Mouse (Mus musculus) myocyte (in vitro differentiated cells): Measurements from ENCODE around the gene Cecr2. TPM values are rescaled to one million over a fixed set of nuclear protein-coding genes. Genes with fewer than 3 reads are reported as not detected.

Source experiments
- H3K27me3 ChIP-seq: one replicate; pipeline ENCODE4 v1.6.1; 2011; ENCODE audit not compliant: control insufficient read depth, insufficient read depth, insufficient read length
- H3K36me3 ChIP-seq: one replicate; pipeline ENCODE4 v1.6.1; 2011; ENCODE audit not compliant: control insufficient read depth, insufficient read depth
- H3K4me2 ChIP-seq: one replicate; pipeline ENCODE4 v1.6.1; 2011; ENCODE audit warnings: low read depth, control low read depth
- H3K4me3 ChIP-seq: one replicate; pipeline ENCODE4 v1.5.1; 2011; ENCODE audit warnings: mild to moderate bottlenecking, control low read depth, moderate library complexity
- H3K79me2 ChIP-seq: one replicate; pipeline ENCODE4 v1.6.1; 2011; ENCODE audit not compliant: control insufficient read depth, insufficient read depth
- H3ac ChIP-seq: one replicate; pipeline ENCODE4 v1.6.1; 2011; ENCODE audit not compliant: control insufficient read depth, insufficient read length
- CEBPB ChIP-seq: IDR thresholded peaks from 2 replicates; pipeline ENCODE4 v1.6.1; 2011; ENCODE audit warnings: mild to moderate bottlenecking, moderate library complexity; ENCODE audit not compliant: poor library complexity, insufficient read depth, severe bottlenecking
- E2F4 ChIP-seq: IDR thresholded peaks from one replicate; pipeline ENCODE4 v1.6.1; 2011; ENCODE audit warnings: mild to moderate bottlenecking, control low read depth, moderate library complexity; ENCODE audit not compliant: insufficient read depth
- MAX ChIP-seq: IDR thresholded peaks from one replicate; pipeline ENCODE4 v1.6.1; 2011; ENCODE audit warnings: low read depth, mild to moderate bottlenecking, control low read depth
- MYOD1 ChIP-seq, 3 experiments: IDR thresholded peaks; one replicate each; pipeline ENCODE4 v1.6.1; 2011; ENCODE audit warnings: control low read depth in 2 of 3, low read depth in 2 of 3, mild to moderate bottlenecking in 2 of 3, moderate library complexity in 1 of 3; ENCODE audit not compliant: insufficient read length in 2 of 3, control insufficient read depth in 1 of 3
- MYOG ChIP-seq, 3 experiments: IDR thresholded peaks; one replicate each; pipeline ENCODE4 v1.6.1; 2011; ENCODE audit warnings: control low read depth in 2 of 3, low read depth in 2 of 3, mild to moderate bottlenecking in 2 of 3; ENCODE audit not compliant: insufficient read length in 2 of 3, control insufficient read depth in 1 of 3, insufficient read depth in 1 of 3
- POLR2A ChIP-seq: IDR thresholded peaks from one replicate; pipeline ENCODE4 v1.6.1; 2011; ENCODE audit warnings: low read depth, mild to moderate bottlenecking, control low read depth, moderate library complexity; ENCODE audit not compliant: insufficient read length
- POLR2AphosphoS2 ChIP-seq: IDR thresholded peaks from one replicate; pipeline ENCODE4 v1.6.1; 2011; ENCODE audit warnings: low read depth, control low read depth; ENCODE audit not compliant: insufficient read length
- REST ChIP-seq: IDR thresholded peaks from one replicate; pipeline ENCODE4 v1.6.1; 2011; ENCODE audit warnings: mild to moderate bottlenecking, control low read depth, moderate library complexity; ENCODE audit not compliant: insufficient read depth, insufficient read length
- SRF ChIP-seq: IDR thresholded peaks from one replicate; pipeline ENCODE4 v1.6.1; 2011; ENCODE audit warnings: low read depth; ENCODE audit not compliant: control insufficient read depth, insufficient read length
- TCF12 ChIP-seq: IDR thresholded peaks from one replicate; pipeline ENCODE4 v1.6.1; 2011; ENCODE audit warnings: mild to moderate bottlenecking, control low read depth; ENCODE audit not compliant: poor library complexity, insufficient read depth, severe bottlenecking
- TCF3 ChIP-seq: IDR thresholded peaks from one replicate; pipeline ENCODE4 v1.6.1; 2011; ENCODE audit warnings: low read depth, control low read depth; ENCODE audit not compliant: insufficient read length
- USF1 ChIP-seq: IDR thresholded peaks from one replicate; pipeline ENCODE4 v1.6.1; 2011; ENCODE audit warnings: low read depth, mild to moderate bottlenecking, control low read depth, moderate library complexity
- polyA plus RNA-seq: library from polyadenylated mRNA; unstranded; fragments of >200 nt; fragmentation: generic; extraction: Trizol; gene quantifications from one replicate; pipeline ENCODE4 v1.2.1, GENCODE M21; 2012; ENCODE audit warnings: missing spikeins

The Cecr2 gene
- polyA plus RNA-seq, 1 experiment: 0.12 TPM

- Histone ChIP-seq H3K4me2 (no peak overlapping the region), H3K4me3 (no peak overlapping the region), H3ac (no peak overlapping the region), H3K27me3 (peaks cover 26% of the 10 kb centered on the region), H3K36me3 (no peaks in the 10 kb centered on the region), H3K79me2 (no peaks in the 10 kb centered on the region)
- TF ChIP-seq E2F4 (no peak), POLR2AphosphoS2 (no peak), REST (no peak), TCF12 (no peak), SRF (no peak), MYOG (IDR thresholded peaks at IDR 0.05; ENCODE audit: control insufficient read depth in 1 of 3, insufficient read depth in 1 of 3, insufficient read length in 2 of 3, low read depth in 2 of 3) (no peak), TCF3 (no peak), MYOD1 (IDR thresholded peaks at IDR 0.05; ENCODE audit: control insufficient read depth in 1 of 3, insufficient read length in 2 of 3, low read depth in 2 of 3) (no peak), CEBPB (no peak), POLR2A (no peak), MAX (no peak), USF1 (no peak)
These were observed 48.6 kb downstream of the Cecr2 start for GRCm38 (mm10) chr6:120714806-120715205.

GRCm38 (mm10) chr6:120715227-120715626 is 49.1 kb downstream of the Cecr2 start:
- no peak overlapping the region for H3K4me3 ChIP-seq
- no peak overlapping the region for H3ac ChIP-seq
- no peak overlapping the region for H3K4me2 ChIP-seq
- no peaks in the 10 kb centered on the region for H3K36me3 ChIP-seq
- no peak for TF ChIP-seq CEBPB
- TF ChIP-seq TCF12: no peak
- no peak for TF ChIP-seq MAX
- no peak for TF ChIP-seq REST
- no peak for TF ChIP-seq POLR2AphosphoS2
- TF ChIP-seq E2F4: no peak
- TF ChIP-seq USF1: no peak
- TF ChIP-seq MYOD1 (IDR thresholded peaks at IDR 0.05; ENCODE audit: control insufficient read depth in 1 of 3, insufficient read length in 2 of 3, low read depth in 2 of 3): no peak
- TF ChIP-seq SRF: no peak
- no peak for TF ChIP-seq POLR2A
- TF ChIP-seq TCF3: no peak
- TF ChIP-seq MYOG (IDR thresholded peaks at IDR 0.05; ENCODE audit: control insufficient read depth in 1 of 3, insufficient read depth in 1 of 3, insufficient read length in 2 of 3, low read depth in 2 of 3): no peak
- H3K79me2 ChIP-seq: no peaks in the 10 kb centered on the region
- H3K27me3 ChIP-seq: peaks cover 25% of the 10 kb centered on the region

GRCm38 (mm10) chr6:120715851-120716250 is 49.7 kb downstream of the Cecr2 start:
- no peaks in the 10 kb centered on the region for H3K36me3 ChIP-seq
- no peak overlapping the region for H3K4me2 ChIP-seq
- H3K27me3 ChIP-seq: peaks cover 31% of the 10 kb centered on the region
- TF ChIP-seq TCF12: no peak
- no peak overlapping the region for H3K4me3 ChIP-seq
- H3K79me2 ChIP-seq: no peaks in the 10 kb centered on the region
- no peak overlapping the region for H3ac ChIP-seq

- Histone ChIP-seq H3K79me2 (no peaks in the 10 kb centered on the region), H3K36me3 (no peaks in the 10 kb centered on the region), H3ac (no peak overlapping the region), H3K4me3 (no peak overlapping the region), H3K4me2 (no peak overlapping the region), H3K27me3 (peaks cover 36% of the 10 kb centered on the region)
- no peak for TF ChIP-seq MYOG (IDR thresholded peaks at IDR 0.05; ENCODE audit: control insufficient read depth in 1 of 3, insufficient read depth in 1 of 3, insufficient read length in 2 of 3, low read depth in 2 of 3)
- TF ChIP-seq TCF12: no peak
- no peak for TF ChIP-seq POLR2AphosphoS2
- TF ChIP-seq POLR2A: no peak
- no peak for TF ChIP-seq E2F4
- TF ChIP-seq TCF3: no peak
These were observed 50.4 kb downstream of the Cecr2 start for GRCm38 (mm10) chr6:120716531-120716984.

GRCm38 (mm10) chr6:120725986-120726385 is 59.8 kb downstream of the Cecr2 start:
- TF ChIP-seq SRF (no peak), E2F4 (no peak), CEBPB (no peak), USF1 (no peak), MAX (no peak), MYOG (IDR thresholded peaks at IDR 0.05; ENCODE audit: control insufficient read depth in 1 of 3, insufficient read depth in 1 of 3, insufficient read length in 2 of 3, low read depth in 2 of 3) (no peak), REST (no peak), POLR2AphosphoS2 (no peak), MYOD1 (IDR thresholded peaks at IDR 0.05; ENCODE audit: control insufficient read depth in 1 of 3, insufficient read length in 2 of 3, low read depth in 2 of 3) (no peak), POLR2A (no peak), TCF12 (no peak), TCF3 (no peak)
- no peaks in the 10 kb centered on the region for H3K36me3 ChIP-seq
- no peak overlapping the region for H3ac ChIP-seq
- H3K4me2 ChIP-seq: no peak overlapping the region
- no peak overlapping the region for H3K4me3 ChIP-seq
- H3K79me2 ChIP-seq: no peaks in the 10 kb centered on the region
- H3K27me3 ChIP-seq: peaks cover 29% of the 10 kb centered on the region
